Mouse (Mus musculus) lung, adult 2 months (tissue): ENCODE data around the gene Mus81.

Experiments used
- CTCF ChIP-seq: fragments of 200-500 bp; IDR thresholded peaks from 2 replicates; pipeline ENCODE4 v1.5.1; 2011; ENCODE audit warnings: mild to moderate bottlenecking, low read length, control low read depth; ENCODE audit not compliant: insufficient read depth
- POLR2A ChIP-seq: fragments of 200-500 bp; IDR thresholded peaks from 2 replicates; pipeline ENCODE4 v1.6.1; 2011; ENCODE audit warnings: low read depth, mild to moderate bottlenecking, control low read depth, low read length, borderline replicate concordance; ENCODE audit errors: extremely low read depth

DNA sequence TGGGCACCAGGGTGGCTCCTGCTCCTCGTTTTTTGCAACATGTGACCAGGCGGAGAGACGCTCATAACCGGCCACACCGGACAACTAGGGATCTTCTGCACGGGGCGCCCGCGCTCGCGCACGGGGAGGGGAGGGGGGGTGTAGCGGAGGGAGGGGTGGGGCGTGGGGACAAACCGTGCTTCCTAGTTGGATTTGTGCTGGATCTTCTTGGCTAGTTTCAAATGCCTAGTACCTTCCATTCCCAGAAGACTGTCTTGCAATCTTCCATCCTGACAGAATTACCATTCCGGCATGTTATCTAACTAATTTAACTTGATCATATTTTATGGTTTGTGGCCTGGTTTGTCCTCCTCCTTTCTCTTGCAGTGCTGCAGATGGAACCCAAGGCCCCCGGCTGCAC lies 15.5 kb upstream of the Mus81 start, which contains the start of gene 1700020D05Rik:
- no peak for TF ChIP-seq CTCF
- TF ChIP-seq POLR2A, result no peak
